Mouse (Mus musculus) heart, embryonic 16.5 days (tissue): Measurements from ENCODE around the gene Sorcs2. TPM values are rescaled to one million over a fixed set of nuclear protein-coding genes. Genes with fewer than 3 reads are reported as not detected.

Experiments used
- ATAC-seq: fragments of 200-750 bp; cut with Nextera tagmentation; replicated peaks from 2 replicates; pipeline ENCODE4 v1.8.0; 2017; ENCODE audit warnings: moderate number of reproducible peaks; ENCODE audit not compliant: insufficient read depth, low FRiP score; ENCODE audit errors: extremely low read depth
- H3K27ac ChIP-seq: fragments of 300-500 bp; sonication (generic); 2 replicates; pipeline ENCODE4 v1.5.1; 2014; ENCODE audit warnings: mild to moderate bottlenecking, low read length, control low read depth, moderate library complexity
- H3K27me3 ChIP-seq: fragments of 300-500 bp; sonication (generic); 2 replicates; pipeline ENCODE4 v1.6.1; 2014; ENCODE audit warnings: low read length, mixed read lengths; ENCODE audit not compliant: control insufficient read depth, insufficient read depth
- H3K36me3 ChIP-seq: fragments of 300-500 bp; sonication (generic); 2 replicates; pipeline ENCODE4 v1.6.1; 2014; ENCODE audit not compliant: control insufficient read depth, insufficient read depth
- H3K4me1 ChIP-seq: fragments of 300-500 bp; sonication (generic); 2 replicates; pipeline ENCODE4 v1.6.1; 2014; ENCODE audit warnings: low read length, mixed read lengths; ENCODE audit not compliant: control insufficient read depth, insufficient read depth
- H3K4me2 ChIP-seq: fragments of 300-500 bp; sonication (generic); 2 replicates; pipeline ENCODE4 v1.6.1; 2014; ENCODE audit warnings: low read depth, mild to moderate bottlenecking, control low read depth, low read length
- H3K4me3 ChIP-seq: fragments of 300-500 bp; sonication (generic); 2 replicates; pipeline ENCODE4 v1.5.1; 2014; ENCODE audit warnings: mild to moderate bottlenecking, control low read depth, low read length
- H3K9ac ChIP-seq: fragments of 300-500 bp; sonication (generic); 2 replicates; pipeline ENCODE4 v1.6.1; 2014; ENCODE audit warnings: low read length, control low read depth
- H3K9me3 ChIP-seq: fragments of 300-500 bp; sonication (generic); replicated peaks from 2 replicates; pipeline ENCODE4 v1.6.1; 2016; ENCODE audit warnings: low read length; ENCODE audit not compliant: control insufficient read depth
- WGBS: fragments of 180-500 bp; shearing (Covaris S2); extraction: QIAGEN DNeasy Blood & Tissue Kit; methylation state at CpG from one replicate; pipeline ENCODE4 v1.1.7; 2014; 5-methylcytosine and 5-hydroxymethylcytosine counted together
- polyA plus RNA-seq: library from polyadenylated mRNA; unstranded; fragments of >200 nt; fragmentation: Nextera tagmentation; extraction: Ambion mirVana; gene quantifications from 2 replicates; pipeline ENCODE4 v1.2.1, GENCODE M21; 2015

Sorcs2 gene
- polyA plus RNA-seq, 1 experiment from 2014 or later, result 8.2 TPM

- no peak for ATAC-seq
- H3K27me3 ChIP-seq, result no peaks in the 10 kb centered on the region
- no peaks in the 10 kb centered on the region for H3K9me3 ChIP-seq
- no peak overlapping the region for H3K4me3 ChIP-seq
- no peak overlapping the region for H3K27ac ChIP-seq
- no peaks in the 10 kb centered on the region for H3K36me3 ChIP-seq
- peaks cover 15% of the 10 kb centered on the region for H3K4me1 ChIP-seq
- no peak overlapping the region for H3K4me2 ChIP-seq
- H3K9ac ChIP-seq, result no peak overlapping the region
- WGBS, result 82% methylated on average over 21 of the region's 21 CpGs
Observed at GRCm38 (mm10) chr5:36165424-36166302, 232.3 kb downstream of the Sorcs2 start.

GRCm38 (mm10) chr5:36154879-36155485 lies 243.0 kb downstream of the Sorcs2 start:
- no peak overlapping the region for H3K9ac ChIP-seq
- no peaks in the 10 kb centered on the region for H3K9me3 ChIP-seq
- WGBS, result 64% methylated on average over 8 of the region's 8 CpGs
- ATAC-seq, result no peak
- no peaks in the 10 kb centered on the region for H3K36me3 ChIP-seq
- no peak overlapping the region for H3K4me2 ChIP-seq
- H3K27ac ChIP-seq, result no peak overlapping the region
- H3K27me3 ChIP-seq, result no peaks in the 10 kb centered on the region
- H3K4me1 ChIP-seq, result 0 out of 2 replicates have a peak, but pooled peaks cover 4% of the 10 kb centered on the region
- H3K4me3 ChIP-seq, result no peak overlapping the region

- no peak overlapping the region for H3K4me3 ChIP-seq
- ATAC-seq, result no peak
- H3K36me3 ChIP-seq, result no peaks in the 10 kb centered on the region
- no peak overlapping the region for H3K9ac ChIP-seq
- no peaks in the 10 kb centered on the region for H3K9me3 ChIP-seq
- WGBS, result 58% methylated on average over 2 of the region's 2 CpGs
- no peak overlapping the region for H3K27ac ChIP-seq
- H3K27me3 ChIP-seq, result no peaks in the 10 kb centered on the region
- H3K4me2 ChIP-seq, result no peak overlapping the region
- H3K4me1 ChIP-seq, result 0 out of 2 replicates have a peak, but pooled peaks cover 4% of the 10 kb centered on the region
Observed at GRCm38 (mm10) chr5:36153261-36153660, 244.7 kb downstream of the Sorcs2 start.

- Histone ChIP-seq H3K4me2 (no peak overlapping the region), H3K9me3 (no peaks in the 10 kb centered on the region), H3K27me3 (no peaks in the 10 kb centered on the region), H3K4me3 (no peak overlapping the region), H3K4me1 (0 out of 2 replicates have a peak, but pooled peaks cover 4% of the 10 kb centered on the region), H3K27ac (no peak overlapping the region), H3K36me3 (no peaks in the 10 kb centered on the region), H3K9ac (no peak overlapping the region)
- no peak for ATAC-seq
- 84% methylated on average over 8 of the region's 8 CpGs for WGBS
Observed at GRCm38 (mm10) chr5:36151086-36151485, 246.9 kb downstream of the Sorcs2 start.

GRCm38 (mm10) chr5:36149098-36149497 lies 248.8 kb downstream of the Sorcs2 start:
- Histone ChIP-seq H3K36me3 (no peaks in the 10 kb centered on the region), H3K27ac (no peak overlapping the region), H3K4me1 (0 out of 2 replicates have a peak, but pooled peaks cover 4% of the 10 kb centered on the region), H3K4me3 (no peak overlapping the region), H3K9ac (no peak overlapping the region), H3K27me3 (no peaks in the 10 kb centered on the region), H3K4me2 (no peak overlapping the region), H3K9me3 (no peaks in the 10 kb centered on the region)
- no peak for ATAC-seq
- 59% methylated on average over 8 of the region's 8 CpGs for WGBS

GRCm38 (mm10) chr5:36146589-36146988 lies 251.3 kb downstream of the Sorcs2 start:
- H3K4me2 ChIP-seq, result no peak overlapping the region
- WGBS, result 81% methylated on average over 2 of the region's 2 CpGs
- H3K9me3 ChIP-seq, result no peaks in the 10 kb centered on the region
- no peaks in the 10 kb centered on the region for H3K36me3 ChIP-seq
- no peak overlapping the region for H3K9ac ChIP-seq
- H3K27ac ChIP-seq, result no peak overlapping the region
- no peak for ATAC-seq
- no peaks in the 10 kb centered on the region for H3K4me1 ChIP-seq
- H3K4me3 ChIP-seq, result no peak overlapping the region
- no peaks in the 10 kb centered on the region for H3K27me3 ChIP-seq

- H3K4me1 ChIP-seq, result no peaks in the 10 kb centered on the region
- 56% methylated on average over 2 of the region's 2 CpGs for WGBS
- no peak for ATAC-seq
- no peak overlapping the region for H3K4me3 ChIP-seq
- H3K27me3 ChIP-seq, result no peaks in the 10 kb centered on the region
- H3K9ac ChIP-seq, result no peak overlapping the region
- H3K27ac ChIP-seq, result no peak overlapping the region
- no peaks in the 10 kb centered on the region for H3K9me3 ChIP-seq
- H3K4me2 ChIP-seq, result no peak overlapping the region
- H3K36me3 ChIP-seq, result no peaks in the 10 kb centered on the region
Observed at GRCm38 (mm10) chr5:36144560-36144959, 253.4 kb downstream of the Sorcs2 start.

- no peaks in the 10 kb centered on the region for H3K4me1 ChIP-seq
- H3K27me3 ChIP-seq, result no peaks in the 10 kb centered on the region
- no peak for ATAC-seq
- no peak overlapping the region for H3K4me3 ChIP-seq
- no peak overlapping the region for H3K9ac ChIP-seq
- WGBS, result 78% methylated on average over 6 of the region's 6 CpGs
- H3K9me3 ChIP-seq, result no peaks in the 10 kb centered on the region
- no peaks in the 10 kb centered on the region for H3K36me3 ChIP-seq
- H3K27ac ChIP-seq, result no peak overlapping the region
- H3K4me2 ChIP-seq, result no peak overlapping the region
Observed at GRCm38 (mm10) chr5:36141676-36142255, 256.2 kb downstream of the Sorcs2 start.

GRCm38 (mm10) chr5:36141112-36141511 lies 256.8 kb downstream of the Sorcs2 start:
- Histone ChIP-seq H3K4me3 (no peak overlapping the region), H3K9ac (no peak overlapping the region), H3K27ac (no peak overlapping the region), H3K9me3 (no peaks in the 10 kb centered on the region), H3K4me1 (no peaks in the 10 kb centered on the region), H3K36me3 (no peaks in the 10 kb centered on the region), H3K4me2 (no peak overlapping the region), H3K27me3 (no peaks in the 10 kb centered on the region)
- WGBS, result 88% methylated on average over 4 of the region's 4 CpGs
- no peak for ATAC-seq
